Mouse (Mus musculus) C2C12 (cell line): ENCODE measurements around the gene Gm5039. TPM values are rescaled to one million over a fixed set of nuclear protein-coding genes. Genes with fewer than 3 reads are reported as not detected.
"Not testable (repeated sequence)": the region's sequence is repeated elsewhere in the genome, so short reads cannot be mapped to it uniquely, and the experiment has no call there.

Source experiments
- H3K27me3 ChIP-seq: one replicate; pipeline ENCODE4 v1.6.1; 2011; ENCODE audit not compliant: control insufficient read depth, insufficient read depth, insufficient read length
- H3K36me3 ChIP-seq: one replicate; pipeline ENCODE4 v1.6.1; 2011; ENCODE audit not compliant: control insufficient read depth, insufficient read depth
- H3K4me3 ChIP-seq: one replicate; pipeline ENCODE4 v1.5.1; 2011; ENCODE audit warnings: mild to moderate bottlenecking, control low read depth; ENCODE audit not compliant: poor library complexity, insufficient read depth, severe bottlenecking
- H3K79me2 ChIP-seq: one replicate; pipeline ENCODE4 v1.6.1; 2011; ENCODE audit not compliant: control insufficient read depth, insufficient read depth
- H3K79me3 ChIP-seq: one replicate; pipeline ENCODE4 v1.6.1; 2011; ENCODE audit warnings: low read depth, control low read depth
- H3ac ChIP-seq: one replicate; pipeline ENCODE3; 2011; ENCODE audit warnings: low read depth; ENCODE audit not compliant: control insufficient read depth, insufficient read length
- CEBPB ChIP-seq: IDR thresholded peaks from one replicate; pipeline ENCODE4 v1.6.1; 2011; ENCODE audit warnings: low read depth, mild to moderate bottlenecking, control low read depth, moderate library complexity
- CTCF ChIP-seq: IDR thresholded peaks from one replicate; pipeline ENCODE4 v1.5.1; 2011; ENCODE audit not compliant: control insufficient read depth, insufficient read depth, insufficient read length
- FOSL1 ChIP-seq: IDR thresholded peaks from one replicate; pipeline ENCODE4 v1.8.0; 2011; ENCODE audit warnings: mild to moderate bottlenecking, low read length; ENCODE audit not compliant: poor library complexity, insufficient read depth, severe bottlenecking
- MAX ChIP-seq: IDR thresholded peaks from one replicate; pipeline ENCODE4 v1.6.1; 2011; ENCODE audit warnings: mild to moderate bottlenecking, control low read depth
- MYOD1 ChIP-seq: IDR thresholded peaks from one replicate; pipeline ENCODE4 v1.6.1; 2011; ENCODE audit warnings: low read depth; ENCODE audit not compliant: control insufficient read depth, insufficient read length
- MYOG ChIP-seq: IDR thresholded peaks from one replicate; pipeline ENCODE4 v1.6.1; 2011; ENCODE audit not compliant: control insufficient read depth, insufficient read length; ENCODE audit errors: extremely low read depth
- USF1 ChIP-seq: IDR thresholded peaks from one replicate; pipeline ENCODE4 v1.6.1; 2011; ENCODE audit warnings: low read depth, mild to moderate bottlenecking, control low read depth, moderate library complexity
- long read RNA-seq, 2 experiments: library from polyadenylated mRNA; unstranded; transcript quantifications; one replicate each; pipeline ENCODE4 v2.0.0; 2019 to 2020
- polyA plus RNA-seq: library from polyadenylated mRNA; unstranded; fragments of >200 nt; fragmentation: generic; extraction: Trizol; gene quantifications from one replicate; pipeline ENCODE4 v1.2.1, GENCODE M21; 2012; ENCODE audit warnings: missing spikeins

Gene Gm5039
- 0.33 TPM for polyA plus RNA-seq
- long read RNA-seq, experiment 1, partial matches to known transcripts = 0 of 1 reads
- long read RNA-seq, experiment 1, other reads (novel, unspliced or antisense) = 0 of 1 reads
- long read RNA-seq, experiment 2, partial matches to known transcripts = 0 of 2 reads
- long read RNA-seq, experiment 2, other reads (novel, unspliced or antisense) = 1 of 2 reads

DNA sequence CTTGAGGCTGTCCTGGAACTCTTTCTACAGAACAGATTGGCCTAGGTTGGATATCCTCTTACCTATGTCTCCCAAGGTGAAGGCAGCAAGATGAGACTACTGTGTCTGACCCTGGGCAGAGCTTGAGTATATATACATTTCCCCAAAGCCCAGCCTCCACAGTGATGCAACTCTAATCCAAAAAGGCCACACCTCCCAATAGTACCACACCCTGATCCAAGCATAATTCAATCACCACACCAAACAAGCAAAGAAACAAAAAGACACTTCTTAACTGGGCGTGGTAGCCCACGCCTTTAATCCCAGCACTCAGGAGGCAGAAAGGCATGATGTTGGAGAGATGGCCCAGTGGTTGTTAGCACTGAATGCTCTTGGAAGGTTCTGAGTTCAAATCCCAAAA is at the start of gene Gm5039:
TSS of gene Gm5039 (minus strand) at position 101 of the 400 bp plus-strand sequence.
- not testable (repeated sequence) for H3K27me3 ChIP-seq, H3K79me2 ChIP-seq, H3K79me3 ChIP-seq, H3K36me3 ChIP-seq, H3ac ChIP-seq, H3K4me3 ChIP-seq

GRCm38 (mm10) chr12:88372018-88372417 is 48.2 kb upstream of the Gm5039 start:
- no peak for TF ChIP-seq CTCF
- H3K79me2 ChIP-seq = no peaks in the 10 kb centered on the region
- H3K36me3 ChIP-seq = peaks cover 16% of the 10 kb centered on the region
- H3K4me3 ChIP-seq = no peak overlapping the region
- no peaks in the 10 kb centered on the region for H3K27me3 ChIP-seq
- no peaks in the 10 kb centered on the region for H3K79me3 ChIP-seq
- no peak overlapping the region for H3ac ChIP-seq

DNA sequence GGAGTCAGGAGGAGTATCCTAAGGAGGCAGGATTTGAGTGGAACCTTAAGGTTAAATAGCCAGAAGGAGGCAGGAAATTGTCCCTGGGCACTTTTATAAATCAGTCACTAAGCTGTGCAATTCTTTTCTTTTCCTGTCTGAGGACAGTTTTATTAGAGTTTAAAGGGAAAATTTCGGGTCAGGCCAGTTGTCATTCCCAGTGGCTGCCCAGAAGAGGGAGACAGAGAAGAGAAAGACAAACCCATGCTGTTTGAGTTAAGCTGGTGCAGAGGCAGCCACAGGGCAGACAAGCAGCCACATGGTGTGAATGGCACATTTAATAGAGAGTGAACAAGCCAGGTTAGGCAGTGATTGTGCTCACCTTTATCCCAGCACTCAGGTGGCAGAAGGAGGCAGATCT is 46.5 kb upstream of the Gm5039 start:
- H3ac ChIP-seq, H3K27me3 ChIP-seq, H3K79me3 ChIP-seq, H3K4me3 ChIP-seq, H3K79me2 ChIP-seq: not testable (repeated sequence)
- H3K36me3 ChIP-seq = peaks cover 16% of the 10 kb centered on the region

GRCm38 (mm10) chr12:88369690-88370089 is 45.9 kb upstream of the Gm5039 start:
- H3K79me2 ChIP-seq, H3K79me3 ChIP-seq, H3K27me3 ChIP-seq, H3K4me3 ChIP-seq, H3ac ChIP-seq: not testable (repeated sequence)
- peaks cover 16% of the 10 kb centered on the region for H3K36me3 ChIP-seq

GRCm38 (mm10) chr12:88368618-88369017 is 44.8 kb upstream of the Gm5039 start:
- Histone ChIP-seq H3K79me3 (no peaks in the 10 kb centered on the region), H3K27me3 (no peaks in the 10 kb centered on the region), H3K36me3 (peaks cover 16% of the 10 kb centered on the region), H3K4me3 (no peak overlapping the region), H3K79me2 (no peaks in the 10 kb centered on the region), H3ac (no peak overlapping the region)
- TF ChIP-seq MYOD1 = no peak
- no peak for TF ChIP-seq FOSL1
- no peak for TF ChIP-seq MYOG
- TF ChIP-seq CTCF = no peak
- TF ChIP-seq MAX = no peak
- no peak for TF ChIP-seq CEBPB
- TF ChIP-seq USF1 = no peak

DNA sequence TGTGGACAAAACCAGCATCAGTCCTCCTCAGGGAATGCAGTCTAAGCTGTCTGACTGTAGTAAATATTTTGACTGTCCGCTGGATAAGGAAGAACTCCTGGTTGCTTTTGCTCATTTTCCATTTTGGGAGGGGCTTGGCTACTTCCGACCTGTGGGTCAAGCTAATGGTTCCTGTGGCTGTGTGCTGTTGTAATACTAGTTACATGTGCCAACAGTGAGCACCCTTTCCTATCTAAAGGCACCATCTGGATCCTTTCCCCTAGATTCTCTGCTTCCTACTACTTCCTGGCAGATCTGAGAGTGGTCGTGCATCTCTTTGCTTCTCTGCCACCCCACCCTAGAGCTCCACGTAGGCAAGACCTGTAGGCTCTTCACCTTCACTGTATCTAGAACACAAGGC is 43.8 kb upstream of the Gm5039 start:
- H3K4me3 ChIP-seq = no peak overlapping the region
- peaks cover 14% of the 10 kb centered on the region for H3K36me3 ChIP-seq
- H3K79me2 ChIP-seq = no peaks in the 10 kb centered on the region
- H3ac ChIP-seq = no peak overlapping the region
- no peaks in the 10 kb centered on the region for H3K27me3 ChIP-seq
- no peak for TF ChIP-seq MYOD1
- no peak for TF ChIP-seq FOSL1
- TF ChIP-seq CEBPB = no peak
- TF ChIP-seq USF1 = no peak
- TF ChIP-seq MYOG = no peak
- TF ChIP-seq MAX = no peak
- no peak for TF ChIP-seq CTCF
- no peaks in the 10 kb centered on the region for H3K79me3 ChIP-seq

DNA sequence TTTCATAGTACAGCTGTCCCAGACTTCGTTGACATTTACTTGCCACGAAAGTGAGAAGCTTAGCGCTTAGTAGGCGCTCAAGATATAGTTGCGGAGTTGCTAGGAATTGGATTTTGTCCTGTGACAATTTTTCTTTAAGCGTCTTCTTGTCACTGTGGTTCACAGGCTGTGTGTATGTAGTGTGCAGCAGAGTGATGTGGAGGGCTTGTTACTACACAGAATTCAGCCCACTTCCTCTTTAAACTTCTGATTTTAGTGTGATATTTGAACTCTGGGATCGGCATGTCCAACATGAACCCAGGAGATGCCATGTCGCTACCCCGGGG is 37.3 kb upstream of the Gm5039 start:
- Histone ChIP-seq H3ac (peak overlapping the region; percentile 90), H3K4me3 (peak overlapping the region; percentile 55), H3K79me2 (peaks cover 9% of the 10 kb centered on the region), H3K79me3 (no peaks in the 10 kb centered on the region), H3K27me3 (no peaks in the 10 kb centered on the region), H3K36me3 (no peaks in the 10 kb centered on the region)
- TF ChIP-seq MYOG = no peak
